Mouse (Mus musculus): Measurements from ENCODE around the gene Terb1.

Terb1 gene

GRCm38 (mm10) chr8:104448796-104449195, 60.9 kb downstream of the Terb1 start:
- in situ Hi-C loops (cut with MboI, MseI), result loop anchor here (10.0 kb wide), 1 partner anchor 204 kb away; the partner anchor contains the start of gene Tk2

DNA sequence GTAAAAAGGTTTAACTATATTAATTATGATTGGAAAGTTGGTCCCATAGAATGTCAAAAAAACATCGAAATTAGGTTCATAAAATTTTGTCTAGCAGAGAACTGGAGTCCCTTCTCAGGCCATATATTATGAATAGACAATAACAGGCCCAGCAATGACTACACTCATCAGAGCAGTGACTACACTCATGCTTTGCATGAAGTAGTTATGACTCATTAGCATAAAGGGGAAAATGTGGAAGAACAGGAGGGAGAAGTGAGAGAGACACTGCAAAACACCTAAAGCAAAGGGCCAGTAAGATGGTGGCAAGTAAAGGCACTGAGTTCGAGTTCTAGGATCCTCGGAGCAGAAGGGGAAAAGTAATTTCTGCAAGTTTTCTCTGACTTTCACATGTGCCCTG, 63.7 kb downstream of the Terb1 start:
- in situ Hi-C loops (cut with MboI, MseI), result loop anchor here (10.0 kb wide), 1 partner anchor 201 kb away; the partner anchor contains the start of gene Tk2

- in situ Hi-C loops (cut with MboI, MseI), result loop anchor here (10.0 kb wide), 1 partner anchor 200 kb away; the partner anchor contains the start of gene Tk2
Observed at GRCm38 (mm10) chr8:104445248-104445647, 64.5 kb downstream of the Terb1 start.

DNA sequence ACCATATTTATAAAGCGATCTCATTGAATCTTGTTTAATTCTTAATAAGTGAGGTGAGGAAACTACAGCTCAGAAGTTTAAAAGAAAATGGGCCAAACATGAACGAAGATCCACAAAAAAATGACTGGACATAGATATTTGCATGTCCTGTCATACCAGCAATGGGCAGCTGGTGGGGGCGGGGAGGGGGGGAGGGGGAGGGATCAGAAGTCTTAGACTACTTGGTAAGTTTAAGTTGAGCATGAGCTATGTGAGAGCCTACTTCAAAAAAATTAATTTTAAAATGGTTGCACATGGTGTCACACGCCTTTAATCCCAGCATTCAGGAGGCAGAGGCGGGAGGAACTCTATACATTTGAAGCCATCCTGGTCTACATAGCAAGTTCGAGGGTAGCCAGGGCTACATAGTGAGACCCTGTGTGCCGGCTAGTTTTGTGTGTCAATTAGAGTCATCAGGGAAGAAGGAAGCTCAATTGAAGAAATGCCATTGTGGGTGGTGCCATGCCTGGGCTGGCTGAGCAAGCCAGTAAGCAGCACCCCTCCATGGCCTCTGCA, 66.5 kb downstream of the Terb1 start:
- in situ Hi-C loops (cut with MboI, MseI), result loop anchor here (5.0 to 10.0 kb wide), 2 partner anchors 101 to 198 kb away; partner anchors contain the start of gene Tk2

GRCm38 (mm10) chr8:104442299-104443124, 67.2 kb downstream of the Terb1 start, which contains the start of gene Dync1li2:
Gene Dync1li2 (minus strand): TSS chr8:104443047.
- in situ Hi-C loops (cut with MboI, MseI), result loop anchor here (5.0 to 10.0 kb wide), 2 partner anchors 100 to 198 kb away; partner anchors contain the start of gene Tk2

GRCm38 (mm10) chr8:104441613-104442012, 68.1 kb downstream of the Terb1 start:
- in situ Hi-C loops (cut with MboI, MseI), result loop anchor here (5.0 to 10.0 kb wide), 2 partner anchors 99 to 197 kb away; partner anchors contain the start of gene Tk2

DNA sequence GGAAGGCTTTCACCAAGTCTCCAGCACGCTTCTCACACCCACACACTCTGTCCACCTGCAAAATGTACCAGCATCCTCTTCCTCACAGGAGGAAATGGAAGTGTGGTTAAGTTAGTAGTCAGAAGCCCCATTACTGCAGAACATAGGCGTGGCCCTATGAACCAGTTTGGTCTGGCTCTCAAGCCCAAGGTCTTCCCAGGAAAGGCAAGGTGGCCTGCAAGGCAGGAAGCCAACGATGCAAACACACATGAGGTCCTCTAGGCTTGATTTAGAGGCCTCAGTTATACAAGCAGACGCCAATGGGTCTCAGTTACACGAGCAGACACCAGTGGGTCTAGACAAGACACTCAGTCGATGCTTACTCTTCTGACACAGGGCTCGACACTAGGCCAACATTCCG, 70.2 kb downstream of the Terb1 start:
- in situ Hi-C loops (cut with MboI, MseI), result no loop called here

DNA sequence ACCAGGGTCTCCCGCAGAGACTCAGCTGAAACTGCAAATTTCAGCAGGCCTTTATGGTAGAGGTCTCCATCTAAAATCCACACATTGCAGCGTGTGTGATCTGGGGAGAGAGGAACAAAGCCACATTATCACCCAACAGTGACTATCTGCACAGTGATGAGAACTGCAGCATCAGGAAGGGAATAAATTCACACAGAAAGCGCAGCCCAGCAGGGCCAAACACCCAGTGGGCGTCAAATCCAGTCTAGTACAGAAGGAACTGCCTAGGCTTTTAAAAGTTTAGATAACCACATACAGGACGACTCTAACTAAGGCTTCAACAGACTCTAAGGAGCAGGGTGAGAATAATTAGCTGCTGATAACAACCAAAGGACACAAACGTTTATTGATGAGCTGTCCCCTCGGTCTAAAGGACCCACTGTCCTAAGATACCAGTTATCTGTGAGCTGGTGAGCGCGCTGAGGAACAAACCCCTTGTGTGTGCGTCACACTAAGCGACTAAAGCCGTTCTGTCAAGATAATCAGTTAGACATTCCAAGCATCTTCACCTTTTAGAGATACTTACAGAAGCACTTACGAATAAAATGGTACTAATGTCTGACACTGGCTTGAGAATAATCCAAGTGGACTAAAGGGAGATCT, 72.1 kb downstream of the Terb1 start:
- in situ Hi-C loops (cut with MboI, MseI), result no loop called here

- in situ Hi-C loops (cut with MboI, MseI), result no loop called here
Observed at GRCm38 (mm10) chr8:104436591-104436990, 73.1 kb downstream of the Terb1 start.

- in situ Hi-C loops (cut with MboI, MseI), result no loop called here
Observed at GRCm38 (mm10) chr8:104436038-104436437, 73.7 kb downstream of the Terb1 start.

GRCm38 (mm10) chr8:104434826-104435354, 74.8 kb downstream of the Terb1 start:
- in situ Hi-C loops (cut with MboI, MseI), result no loop called here

- in situ Hi-C loops (cut with MboI, MseI), result no loop called here
Observed at GRCm38 (mm10) chr8:104434275-104434674, 75.4 kb downstream of the Terb1 start.

DNA sequence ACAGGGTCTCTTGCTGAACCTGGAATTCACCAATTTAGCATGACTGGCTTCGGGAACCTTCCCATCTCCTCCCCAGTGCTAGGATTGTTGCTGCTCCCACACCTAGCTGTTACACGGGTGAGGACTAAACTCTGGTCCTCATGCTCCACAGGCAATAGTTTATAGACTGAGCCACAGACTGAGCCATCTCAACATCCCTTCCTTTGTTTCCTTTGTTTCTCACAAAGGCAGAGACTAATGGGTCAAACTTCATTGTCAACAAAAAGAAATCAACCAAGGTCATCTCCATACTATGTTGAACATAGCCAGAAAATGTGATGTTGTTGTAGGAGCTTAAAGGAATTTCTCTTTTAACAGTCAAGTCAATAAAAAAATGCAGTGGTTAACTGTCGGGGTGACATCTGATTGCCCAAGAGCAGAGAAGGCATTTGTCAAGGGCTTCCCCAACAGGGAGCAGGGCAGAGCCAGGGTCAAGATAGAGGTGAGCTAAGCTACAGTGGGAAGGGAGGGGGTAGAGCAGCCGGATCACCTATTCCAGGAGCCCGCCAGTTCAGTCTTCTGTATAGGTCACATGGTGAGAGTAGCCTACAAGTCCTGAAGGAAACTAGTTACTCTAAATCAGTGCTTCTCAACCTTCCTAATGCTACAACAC, 76.4 kb downstream of the Terb1 start:
- in situ Hi-C loops (cut with MboI, MseI), result no loop called here

- in situ Hi-C loops (cut with MboI, MseI), result no loop called here
Observed at GRCm38 (mm10) chr8:104432656-104433055, 77.1 kb downstream of the Terb1 start.

- in situ Hi-C loops (cut with MboI, MseI), result no loop called here
Observed at GRCm38 (mm10) chr8:104430230-104430629, 79.5 kb downstream of the Terb1 start.

DNA sequence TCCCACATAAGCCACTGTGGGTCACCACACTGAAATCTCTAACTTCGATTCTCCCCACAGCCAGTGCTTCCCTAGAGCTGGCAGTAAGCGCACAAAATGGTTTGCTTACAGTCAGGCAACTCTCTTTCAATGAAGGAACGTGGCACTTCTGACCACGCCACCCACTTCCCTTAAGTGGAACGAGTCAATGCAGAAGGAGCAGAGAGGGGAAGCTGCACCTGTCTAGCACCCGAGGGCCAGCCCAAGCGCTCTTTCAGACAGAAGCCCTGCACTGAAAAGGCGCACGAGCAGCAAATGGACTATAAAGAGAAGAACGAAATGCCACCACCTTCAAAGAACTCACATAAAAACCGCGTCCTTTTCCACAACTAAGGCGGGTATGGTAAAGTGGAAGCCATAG, 82.0 kb downstream of the Terb1 start:
- in situ Hi-C loops (cut with MboI, MseI), result no loop called here

DNA sequence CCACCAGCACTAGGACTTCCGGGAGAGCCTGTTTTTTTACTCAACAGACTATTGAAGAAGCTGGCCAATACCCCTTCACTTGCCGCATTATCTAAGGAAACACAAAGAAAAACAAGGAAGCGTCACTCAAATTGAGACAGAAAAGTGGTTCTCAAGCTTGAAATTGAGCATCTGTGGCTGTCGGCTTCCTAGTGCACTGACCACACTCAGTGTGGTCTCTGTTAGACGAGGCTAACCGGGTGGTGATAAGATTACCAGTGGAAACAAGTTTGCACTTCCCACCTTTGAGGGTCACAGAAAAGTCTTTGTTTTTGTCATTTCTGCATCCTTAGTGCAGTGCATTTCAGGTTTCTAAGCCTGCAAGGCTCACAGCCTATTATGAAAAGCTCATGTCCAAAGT, 87.4 kb downstream of the Terb1 start:
- in situ Hi-C loops (cut with MboI, MseI), result no loop called here

DNA sequence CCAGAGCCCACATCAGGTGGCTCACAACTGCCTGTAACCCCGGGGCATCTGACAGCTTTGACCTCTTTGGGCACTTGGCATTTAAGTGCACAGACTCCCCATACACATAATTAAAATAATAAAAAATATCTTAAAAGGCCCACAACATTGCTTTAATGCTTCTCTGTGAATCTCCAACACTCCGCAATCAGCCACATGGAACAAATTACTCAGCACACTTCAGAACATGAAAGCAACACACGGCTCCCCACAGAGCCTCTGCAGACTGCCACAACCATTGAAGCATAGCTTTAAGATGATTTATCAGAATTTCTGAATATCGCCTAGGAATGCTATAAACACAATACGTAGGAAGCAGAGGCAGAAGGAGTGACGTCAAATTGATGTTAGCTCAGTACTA, 93.7 kb downstream of the Terb1 start:
- in situ Hi-C loops (cut with MboI, MseI), result no loop called here

GRCm38 (mm10) chr8:104414204-104414603, 95.5 kb downstream of the Terb1 start:
- in situ Hi-C loops (cut with MboI, MseI), result no loop called here

GRCm38 (mm10) chr8:104413770-104414169, 95.9 kb downstream of the Terb1 start:
- in situ Hi-C loops (cut with MboI, MseI), result no loop called here

GRCm38 (mm10) chr8:104412805-104413532, 96.7 kb downstream of the Terb1 start:
- in situ Hi-C loops (cut with MboI, MseI), result no loop called here
